Mouse (Mus musculus): ENCODE results near the gene Dennd1b. TPM values are rescaled to one million over a fixed set of nuclear protein-coding genes. Genes with fewer than 3 reads are reported as not detected.

The Dennd1b gene
- polyA plus RNA-seq, 1 experiment from 2014 or later = 3.5 TPM

- no peak for ATAC-seq (ENCODE audit: low read depth)
- Histone ChIP-seq H3K9me3 (replicated peaks) (no peaks in the 10 kb centered on the region), H3K9ac (no peak overlapping the region), H3K4me2 (no peak overlapping the region), H3K36me3 (no peaks in the 10 kb centered on the region), H3K4me1 (replicated peaks) (no peaks in the 10 kb centered on the region), H3K27ac (no peak overlapping the region), H3K4me3 (replicated peaks) (no peak overlapping the region), H3K27me3 (no peaks in the 10 kb centered on the region)
- DNase-seq = no peak
These were observed 89.8 kb downstream of the Dennd1b start for GRCm38 (mm10) chr1:139053003-139053402.

GRCm38 (mm10) chr1:139060301-139060700 is 97.1 kb downstream of the Dennd1b start:
- H3K4me3 ChIP-seq (replicated peaks) = no peak overlapping the region
- 82% methylated on average over 5 of the region's 5 CpGs for WGBS (ENCODE audit: insufficient replicate concordance)

GRCm38 (mm10) chr1:139064711-139065110 is 101.5 kb downstream of the Dennd1b start:
- Histone ChIP-seq H3K4me3 (replicated peaks) (no peak overlapping the region), H3K9me3 (replicated peaks) (no peaks in the 10 kb centered on the region), H3K4me1 (replicated peaks) (no peaks in the 10 kb centered on the region), H3K4me2 (no peak overlapping the region), H3K27ac (no peak overlapping the region), H3K36me3 (0 out of 2 replicates have a peak, but pooled peaks cover 3% of the 10 kb centered on the region), H3K9ac (no peak overlapping the region), H3K27me3 (no peaks in the 10 kb centered on the region)
- 86% methylated on average over 2 of the region's 2 CpGs for WGBS (ENCODE audit: insufficient replicate concordance)
- ATAC-seq (ENCODE audit: low read depth) (no peak), DNase-seq (no peak)

More at GRCm38 (mm10) chr1:139060301-139060700, 97.1 kb downstream of the Dennd1b start:
- DNase-seq (no peak), ATAC-seq (ENCODE audit: low read depth) (no peak)
- Histone ChIP-seq H3K27ac (no peak overlapping the region), H3K9me3 (replicated peaks) (no peaks in the 10 kb centered on the region), H3K4me2 (no peak overlapping the region), H3K27me3 (no peaks in the 10 kb centered on the region), H3K9ac (no peak overlapping the region), H3K4me1 (replicated peaks) (no peaks in the 10 kb centered on the region), H3K36me3 (no peaks in the 10 kb centered on the region)

GRCm38 (mm10) chr1:139067210-139067609 is 104.0 kb downstream of the Dennd1b start:
- H3K27ac ChIP-seq = no peak overlapping the region
- H3K4me3 ChIP-seq (replicated peaks) = no peak overlapping the region
- no peak overlapping the region for H3K4me2 ChIP-seq
- DNase-seq (no peak), ATAC-seq (ENCODE audit: low read depth) (no peak)
- H3K36me3 ChIP-seq = 0 out of 2 replicates have a peak, but pooled peaks cover 3% of the 10 kb centered on the region
- no peaks in the 10 kb centered on the region for H3K4me1 ChIP-seq (replicated peaks)
- 46% methylated on average over 2 of the region's 2 CpGs for WGBS (ENCODE audit: insufficient replicate concordance)
- H3K9ac ChIP-seq = no peak overlapping the region
- no peaks in the 10 kb centered on the region for H3K27me3 ChIP-seq
- H3K9me3 ChIP-seq (replicated peaks) = no peaks in the 10 kb centered on the region

- Histone ChIP-seq H3K9me3 (replicated peaks) (no peaks in the 10 kb centered on the region), H3K4me2 (no peak overlapping the region), H3K27ac (no peak overlapping the region), H3K36me3 (no peaks in the 10 kb centered on the region), H3K27me3 (no peaks in the 10 kb centered on the region), H3K9ac (no peak overlapping the region), H3K4me3 (replicated peaks) (no peak overlapping the region), H3K4me1 (replicated peaks) (no peaks in the 10 kb centered on the region)
- WGBS (ENCODE audit: insufficient replicate concordance) = 31% methylated on average over 2 of the region's 2 CpGs
- no peak for DNase-seq
- ATAC-seq (ENCODE audit: low read depth) = no peak
These were observed 107.8 kb downstream of the Dennd1b start for GRCm38 (mm10) chr1:139071015-139071414.

- no peak overlapping the region for H3K27ac ChIP-seq
- ATAC-seq (ENCODE audit: low read depth) (no peak), DNase-seq (no peak)
- H3K9me3 ChIP-seq (replicated peaks) = no peaks in the 10 kb centered on the region
- 46% methylated on average over 2 of the region's 2 CpGs for WGBS (ENCODE audit: insufficient replicate concordance)
- no peaks in the 10 kb centered on the region for H3K27me3 ChIP-seq
- H3K9ac ChIP-seq = no peak overlapping the region
- no peaks in the 10 kb centered on the region for H3K36me3 ChIP-seq
- no peak overlapping the region for H3K4me3 ChIP-seq (replicated peaks)
- no peaks in the 10 kb centered on the region for H3K4me1 ChIP-seq (replicated peaks)
- no peak overlapping the region for H3K4me2 ChIP-seq
These were observed 112.4 kb downstream of the Dennd1b start for GRCm38 (mm10) chr1:139075671-139076070.

GRCm38 (mm10) chr1:139077989-139078388 is 114.8 kb downstream of the Dennd1b start:
- Histone ChIP-seq H3K4me1 (replicated peaks) (no peaks in the 10 kb centered on the region), H3K27me3 (no peaks in the 10 kb centered on the region), H3K36me3 (no peaks in the 10 kb centered on the region), H3K27ac (no peak overlapping the region), H3K4me3 (replicated peaks) (no peak overlapping the region), H3K4me2 (no peak overlapping the region), H3K9me3 (replicated peaks) (no peaks in the 10 kb centered on the region), H3K9ac (no peak overlapping the region)
- WGBS (ENCODE audit: insufficient replicate concordance) = 33% methylated on average over 1 of the region's 1 CpGs
- ATAC-seq (ENCODE audit: low read depth) = no peak
- DNase-seq = no peak

- Histone ChIP-seq H3K4me1 (replicated peaks) (no peaks in the 10 kb centered on the region), H3K9ac (no peak overlapping the region), H3K27ac (no peak overlapping the region), H3K27me3 (no peaks in the 10 kb centered on the region), H3K4me2 (no peak overlapping the region), H3K9me3 (replicated peaks) (no peaks in the 10 kb centered on the region), H3K36me3 (no peaks in the 10 kb centered on the region), H3K4me3 (replicated peaks) (no peak overlapping the region)
- no peak for DNase-seq
- ATAC-seq (ENCODE audit: low read depth) = no peak
- 71% methylated on average over 8 of the region's 8 CpGs for WGBS (ENCODE audit: insufficient replicate concordance)
These were observed 115.8 kb downstream of the Dennd1b start for GRCm38 (mm10) chr1:139079000-139079399.

GRCm38 (mm10) chr1:139079523-139079922 is 116.3 kb downstream of the Dennd1b start:
- no peaks in the 10 kb centered on the region for H3K9me3 ChIP-seq (replicated peaks)
- no peak overlapping the region for H3K4me2 ChIP-seq
- 74% methylated on average over 6 of the region's 6 CpGs for WGBS (ENCODE audit: insufficient replicate concordance)
- H3K9ac ChIP-seq = no peak overlapping the region
- no peaks in the 10 kb centered on the region for H3K36me3 ChIP-seq
- no peak overlapping the region for H3K27ac ChIP-seq
- no peak overlapping the region for H3K4me3 ChIP-seq (replicated peaks)
- ATAC-seq (ENCODE audit: low read depth) (no peak), DNase-seq (no peak)
- H3K27me3 ChIP-seq = no peaks in the 10 kb centered on the region
- no peaks in the 10 kb centered on the region for H3K4me1 ChIP-seq (replicated peaks)

- Histone ChIP-seq H3K9ac (no peak overlapping the region), H3K9me3 (replicated peaks) (no peaks in the 10 kb centered on the region), H3K4me3 (replicated peaks) (no peak overlapping the region), H3K36me3 (no peaks in the 10 kb centered on the region), H3K4me2 (no peak overlapping the region), H3K4me1 (replicated peaks) (no peaks in the 10 kb centered on the region), H3K27me3 (no peaks in the 10 kb centered on the region), H3K27ac (no peak overlapping the region)
- DNase-seq (no peak), ATAC-seq (ENCODE audit: low read depth) (no peak)
- 79% methylated on average over 16 of the region's 16 CpGs for whole genome bisulfite sequencing (ENCODE audit: insufficient replicate concordance)
These were observed 117.5 kb downstream of the Dennd1b start for GRCm38 (mm10) chr1:139080517-139081386.

- Histone ChIP-seq H3K36me3 (no peaks in the 10 kb centered on the region), H3K4me3 (replicated peaks) (no peak overlapping the region), H3K4me2 (no peak overlapping the region), H3K4me1 (replicated peaks) (no peaks in the 10 kb centered on the region), H3K9me3 (replicated peaks) (no peaks in the 10 kb centered on the region), H3K9ac (no peak overlapping the region), H3K27ac (no peak overlapping the region), H3K27me3 (no peaks in the 10 kb centered on the region)
- WGBS (ENCODE audit: insufficient replicate concordance) = 66% methylated on average over 2 of the region's 2 CpGs
- ATAC-seq (ENCODE audit: low read depth) (no peak), DNase-seq (no peak)
These were observed 120.1 kb downstream of the Dennd1b start for GRCm38 (mm10) chr1:139083382-139083781.

GRCm38 (mm10) chr1:139087564-139087963 is 124.3 kb downstream of the Dennd1b start:
- Histone ChIP-seq H3K4me2 (no peak overlapping the region), H3K27me3 (no peaks in the 10 kb centered on the region), H3K9ac (no peak overlapping the region), H3K9me3 (replicated peaks) (no peaks in the 10 kb centered on the region), H3K36me3 (no peaks in the 10 kb centered on the region), H3K4me1 (replicated peaks) (no peaks in the 10 kb centered on the region; the same call in 1 of the 2 replicates), H3K4me3 (replicated peaks) (no peak overlapping the region), H3K27ac (no peak overlapping the region)
- no peak for DNase-seq
- WGBS (ENCODE audit: insufficient replicate concordance) = 64% methylated on average over 3 of the region's 3 CpGs
- no peak for ATAC-seq (ENCODE audit: low read depth)

All from liver, embryonic 13.5 days (tissue).